Mouse (Mus musculus): ENCODE measurements around the gene Prrc2b.

Gene Prrc2b

GRCm38 (mm10) chr2:32282727-32283126, 131.8 kb downstream of the Prrc2b start:
- DNase-seq (ENCODE audit: low spot score): no peak

GRCm38 (mm10) chr2:32283986-32284385, 133.1 kb downstream of the Prrc2b start:
- DNase-seq (ENCODE audit: low spot score): no peak

Data from layer of hippocampus, adult 9-10 months (tissue).